20 mouse cellular contexts compared by ENCODE assay signal in genomic region chr8:125741377-125741776, GRCm38 (mm10). TPM values are rescaled to one million over a fixed set of nuclear protein-coding genes. Genes with fewer than 3 reads are reported as not detected.
DNase-seq lines count a peak whose midpoint lies in the region; ATAC-seq and TF ChIP-seq lines count a peak whose summit lies in the region.
"Had no signal": no experiment of that assay in that cellular context is flagged by ENCODE, and none has a peak within 500 bp of the region (broad histone marks: within the 10 kb centered on the region; RNA-seq: fewer than 3 reads in every experiment).

No protein-coding gene starts in this region.

- WGBS in forebrain, embryonic 10.5 days, result 83% methylated on average over 5 of the region's 5 CpGs
- WGBS in forebrain, embryonic 12.5 days, result 75% methylated on average over 5 of the region's 5 CpGs
- 71% methylated on average over 5 of the region's 5 CpGs for WGBS in midbrain, embryonic 10.5 days
- 74% methylated on average over 5 of the region's 5 CpGs for WGBS in midbrain, embryonic 13.5 days
- WGBS in stomach, postnatal 0 days, result 76% methylated on average over 5 of the region's 5 CpGs

- no peaks in the 10 kb centered on the region for H3K36me3 ChIP-seq in forebrain, embryonic 10.5 days (replicated peaks)
- no peaks in the 10 kb centered on the region for H3K36me3 ChIP-seq in forebrain, embryonic 12.5 days (replicated peaks)
- no peaks in the 10 kb centered on the region for H3K36me3 ChIP-seq in midbrain, embryonic 10.5 days
- no peaks in the 10 kb centered on the region for H3K36me3 ChIP-seq in midbrain, embryonic 13.5 days
- H3K36me3 ChIP-seq in stomach, postnatal 0 days (ENCODE audit: control insufficient read depth, insufficient read depth, low read length), result 0 out of 2 replicates have a peak, but pooled peaks cover 3% of the 10 kb centered on the region
- H3K36me3 ChIP-seq: embryonic facial prominence, embryonic 12.5 days; hindbrain, embryonic 12.5 days; midbrain, embryonic 12.5 days had no signal

- no peak for TF ChIP-seq CTCF in stomach, postnatal 0 days (IDR thresholded peaks at IDR 0.05; ENCODE audit: low read depth)

- TF ChIP-seq EP300 in stomach, postnatal 0 days (optimal IDR thresholded peaks at IDR 0.05), result no peak

- H3K4me1 ChIP-seq in forebrain, embryonic 10.5 days, result peaks cover 21% of the 10 kb centered on the region
- H3K4me1 ChIP-seq in forebrain, embryonic 12.5 days, result 0 out of 2 replicates have a peak, but pooled peaks cover 3% of the 10 kb centered on the region
- peaks cover 28% of the 10 kb centered on the region for H3K4me1 ChIP-seq in midbrain, embryonic 10.5 days
- H3K4me1 ChIP-seq in midbrain, embryonic 13.5 days (replicated peaks), result peaks cover 17% of the 10 kb centered on the region
- H3K4me1 ChIP-seq in stomach, postnatal 0 days (replicated peaks; ENCODE audit: control insufficient read depth, insufficient read depth), result no peaks in the 10 kb centered on the region
- H3K4me1 ChIP-seq: embryonic facial prominence, embryonic 12.5 days; midbrain, embryonic 12.5 days had no signal

- H3K27me3 ChIP-seq in forebrain, embryonic 10.5 days (ENCODE audit: poor library complexity, severe bottlenecking), result no peaks in the 10 kb centered on the region
- no peaks in the 10 kb centered on the region for H3K27me3 ChIP-seq in forebrain, embryonic 12.5 days
- no peaks in the 10 kb centered on the region for H3K27me3 ChIP-seq in midbrain, embryonic 10.5 days (ENCODE audit: low read depth, poor library complexity, severe bottlenecking)
- H3K27me3 ChIP-seq in midbrain, embryonic 13.5 days, result no peaks in the 10 kb centered on the region
- H3K27me3 ChIP-seq in stomach, postnatal 0 days (ENCODE audit: control insufficient read depth, insufficient read depth, low read length), result no peaks in the 10 kb centered on the region
- H3K27me3 ChIP-seq: CH12.LX; embryonic facial prominence, embryonic 12.5 days; hindbrain, embryonic 12.5 days; liver, embryonic 12.5 days; midbrain, embryonic 12.5 days had no signal

- peak overlapping the region; percentile 56; the same call in 1 of the 2 replicates for H3K27ac ChIP-seq in forebrain, embryonic 10.5 days
- H3K27ac ChIP-seq in forebrain, embryonic 12.5 days, result no peak overlapping the region
- 0 out of 2 replicates have a peak overlapping the region, but pooled peaks have one; percentile 30 for H3K27ac ChIP-seq in midbrain, embryonic 10.5 days (replicated peaks)
- no peak overlapping the region for H3K27ac ChIP-seq in midbrain, embryonic 13.5 days
- H3K27ac ChIP-seq in stomach, postnatal 0 days (replicated peaks), result no peak overlapping the region
- H3K27ac ChIP-seq: embryonic facial prominence, embryonic 12.5 days; heart, adult 2 months; hindbrain, embryonic 12.5 days; liver, embryonic 12.5 days; midbrain, embryonic 12.5 days had no signal

- no peak overlapping the region for H3K4me2 ChIP-seq in forebrain, embryonic 12.5 days
- no peak overlapping the region for H3K4me2 ChIP-seq in midbrain, embryonic 13.5 days (replicated peaks)
- no peak overlapping the region for H3K4me2 ChIP-seq in stomach, postnatal 0 days (replicated peaks; ENCODE audit: low read depth)
- H3K4me2 ChIP-seq: embryonic facial prominence, embryonic 12.5 days; hindbrain, embryonic 12.5 days; liver, embryonic 12.5 days; midbrain, embryonic 12.5 days had no signal

- no peaks in the 10 kb centered on the region for H3K9me3 ChIP-seq in forebrain, embryonic 10.5 days
- no peaks in the 10 kb centered on the region for H3K9me3 ChIP-seq in forebrain, embryonic 12.5 days
- no peaks in the 10 kb centered on the region for H3K9me3 ChIP-seq in midbrain, embryonic 10.5 days (replicated peaks)
- no peaks in the 10 kb centered on the region for H3K9me3 ChIP-seq in midbrain, embryonic 13.5 days
- no peaks in the 10 kb centered on the region for H3K9me3 ChIP-seq in stomach, postnatal 0 days (ENCODE audit: control insufficient read depth, low read length)
- H3K9me3 ChIP-seq: embryonic facial prominence, embryonic 12.5 days; hindbrain, embryonic 12.5 days; liver, embryonic 12.5 days; midbrain, embryonic 12.5 days had no signal

- DNase-seq in forebrain, embryonic 10.5 days (ENCODE audit: extremely low spot score, low spot score), result no peak
- DNase-seq in midbrain, embryonic 10.5 days (ENCODE audit: low spot score), result no peak
- no peak for DNase-seq in stomach, postnatal 0 days (ENCODE audit: low spot score)
- no peak for DNase-seq in layer of hippocampus, adult 8-10 months (ENCODE audit: low spot score in 2 of 2)
- no peak for DNase-seq in adrenal gland, postnatal 36 days
- DNase-seq in gastrocnemius, adult 18-20 months (ENCODE audit: low spot score), result no peak
- DNase-seq: adrenal gland, postnatal 25 days; cerebellum, adult 2 months; heart, adult 2 months; kidney, adult 2 months; kidney, postnatal 36 days; left cerebral cortex, postnatal 4 days had no signal

- H3K9ac ChIP-seq in forebrain, embryonic 12.5 days, result no peak overlapping the region
- H3K9ac ChIP-seq in midbrain, embryonic 13.5 days (replicated peaks), result no peak overlapping the region
- H3K9ac ChIP-seq in stomach, postnatal 0 days (ENCODE audit: low read length), result no peak overlapping the region
- H3K9ac ChIP-seq: embryonic facial prominence, embryonic 12.5 days; hindbrain, embryonic 12.5 days; liver, embryonic 12.5 days; midbrain, embryonic 12.5 days had no signal

- no peak overlapping the region for H3K4me3 ChIP-seq in forebrain, embryonic 10.5 days
- H3K4me3 ChIP-seq in forebrain, embryonic 12.5 days (replicated peaks), result no peak overlapping the region
- H3K4me3 ChIP-seq in midbrain, embryonic 10.5 days, result no peak overlapping the region
- H3K4me3 ChIP-seq in midbrain, embryonic 13.5 days (replicated peaks), result no peak overlapping the region
- H3K4me3 ChIP-seq in stomach, postnatal 0 days (ENCODE audit: low read depth, low read length), result no peak overlapping the region
- H3K4me3 ChIP-seq: embryonic facial prominence, embryonic 12.5 days; heart, adult 2 months; hindbrain, embryonic 12.5 days; liver, embryonic 12.5 days; midbrain, embryonic 12.5 days; myocyte had no signal

- no peak for ATAC-seq in forebrain, embryonic 12.5 days (ENCODE audit: low FRiP score)
- ATAC-seq in midbrain, embryonic 13.5 days, result no peak
- 0 out of 2 replicates have a peak, but pooled peaks have one; percentile 22 for ATAC-seq in stomach, postnatal 0 days (ENCODE audit: low FRiP score, low TSS enrichment)
- ATAC-seq: liver, embryonic 12.5 days had no signal

RNA-seq across cellular contexts. Expression of gene Ntpcr, which starts 11.6 kb away (rescaled TPM):
- polyA plus RNA-seq in forebrain, embryonic 10.5 days (2016; fragmentation: Nextera tagmentation; extraction: Ambion mirVana), result 17.2 and 17.8 TPM in 2 replicates
- 17.1 and 20.0 TPM in 2 replicates for polyA plus RNA-seq in forebrain, embryonic 12.5 days (2016; fragmentation: Nextera tagmentation; extraction: Ambion mirVana)
- 18.4 and 19.7 TPM in 2 replicates for polyA plus RNA-seq in midbrain, embryonic 10.5 days (2016; fragmentation: Nextera tagmentation; extraction: Ambion mirVana)
- 21.9 and 24.2 TPM in 2 replicates for polyA plus RNA-seq in midbrain, embryonic 13.5 days (2015; fragmentation: Nextera tagmentation; extraction: Ambion mirVana)
- polyA plus RNA-seq in stomach, postnatal 0 days (2015; fragmentation: Nextera tagmentation; extraction: Ambion mirVana), result 32.2 and 34.1 TPM in 2 replicates
- 10 to 100 TPM; 23.5 to 26.0 (median 24.0) TPM for total RNA-seq in layer of hippocampus, adult 8-10 months (2022)
- total RNA-seq in adrenal gland, postnatal 36 days (2021), result 10 to 100 TPM; 17.2 to 23.3 TPM
- 10 to 100 TPM in 1 of 2 experiments, 1 to 10 TPM in 1; 9.9 to 10.2 TPM for total RNA-seq in gastrocnemius, adult 18-20 months (2021)

Comparison
In these comparisons a context has a peak if more than half of its experiments do, and no peak if none do; other contexts are left out.
1. H3K27ac ChIP-seq: peak in forebrain, embryonic 10.5 days (single experiment) and midbrain, embryonic 10.5 days (single experiment); none in forebrain, embryonic 12.5 days (single experiment), midbrain, embryonic 13.5 days (single experiment) and stomach, postnatal 0 days (single experiment).